Mouse (Mus musculus) left cerebral cortex, adult 9 months (tissue): ENCODE measurements around the gene Prcc.
"Not testable (repeated sequence)": the region's sequence is repeated elsewhere in the genome, so short reads cannot be mapped to it uniquely, and the experiment has no call there.

ENCODE experiments used
- DNase-seq, 2 experiments: peaks; one replicate each; pipeline ENCODE4 v3.0.0; 2022; ENCODE audit warnings: low spot score in 2 of 2

Prcc gene

GRCm38 (mm10) chr3:87846186-87846585, 39.2 kb downstream of the Prcc start:
- DNase-seq: no peak

- no peak for DNase-seq
Measured at GRCm38 (mm10) chr3:87844981-87845380, 40.4 kb downstream of the Prcc start.

- no peak for DNase-seq
Measured at GRCm38 (mm10) chr3:87840858-87841257, 44.5 kb downstream of the Prcc start.

DNA sequence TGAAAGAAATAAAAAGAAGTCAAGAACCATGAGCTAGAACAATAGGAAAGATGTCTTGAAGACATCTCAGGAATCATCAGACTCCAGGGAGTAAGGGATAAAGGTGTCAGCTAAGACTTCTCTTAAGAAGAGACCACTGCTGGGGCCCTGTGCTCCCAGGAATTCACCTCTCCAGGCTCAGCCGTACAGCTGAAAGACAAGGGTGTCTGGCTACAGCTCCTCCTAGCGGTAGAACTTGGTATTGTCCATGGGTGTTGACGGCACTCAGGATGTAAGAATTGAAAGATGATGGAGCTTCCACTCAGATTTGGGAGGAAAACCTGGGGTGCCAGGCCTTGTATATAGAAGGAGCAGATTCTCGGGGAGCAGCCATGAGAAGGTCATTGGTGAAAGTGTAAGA, 46.8 kb downstream of the Prcc start:
- DNase-seq: peak in 1 of 2 experiments; percentile 77

- DNase-seq: no peak
Measured at GRCm38 (mm10) chr3:87833482-87833881, 51.9 kb downstream of the Prcc start.

DNA sequence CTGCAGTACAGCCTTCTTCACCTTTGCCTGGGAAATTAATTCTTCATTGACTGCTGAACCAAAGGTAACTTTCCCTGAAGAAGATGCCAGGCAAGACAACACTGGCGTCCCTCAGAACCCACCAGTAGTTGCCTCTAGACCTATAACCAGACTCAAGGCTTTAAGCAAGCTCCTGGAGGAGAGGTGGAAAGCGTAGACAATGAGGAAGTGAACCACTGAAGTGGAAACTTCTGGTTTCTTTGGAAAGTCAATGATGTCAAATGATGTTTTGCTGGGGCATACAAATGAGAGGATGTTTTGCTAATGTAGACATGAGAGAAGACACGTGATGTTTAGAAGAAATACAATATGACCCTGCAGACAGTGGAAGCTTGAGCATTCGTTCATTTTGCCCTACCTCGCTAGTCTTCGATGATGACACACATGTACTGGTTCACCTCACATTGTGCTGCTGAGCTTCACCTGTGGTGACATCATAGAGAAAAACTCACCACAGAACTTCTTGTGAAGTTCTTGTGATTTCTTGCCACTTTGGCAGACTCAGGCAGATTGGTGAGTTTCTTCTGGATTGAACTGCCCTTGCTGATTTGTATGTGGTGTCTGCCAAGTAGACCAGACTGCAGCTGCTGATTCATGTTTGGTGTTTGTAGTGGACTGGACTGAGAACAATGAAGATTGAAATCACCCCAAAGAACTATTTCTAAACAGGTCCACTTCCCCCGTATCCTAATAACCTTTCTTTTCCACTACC, 53.1 kb downstream of the Prcc start:
- no peak for DNase-seq

GRCm38 (mm10) chr3:87829025-87829424, 56.4 kb downstream of the Prcc start:
- DNase-seq: no peak

DNA sequence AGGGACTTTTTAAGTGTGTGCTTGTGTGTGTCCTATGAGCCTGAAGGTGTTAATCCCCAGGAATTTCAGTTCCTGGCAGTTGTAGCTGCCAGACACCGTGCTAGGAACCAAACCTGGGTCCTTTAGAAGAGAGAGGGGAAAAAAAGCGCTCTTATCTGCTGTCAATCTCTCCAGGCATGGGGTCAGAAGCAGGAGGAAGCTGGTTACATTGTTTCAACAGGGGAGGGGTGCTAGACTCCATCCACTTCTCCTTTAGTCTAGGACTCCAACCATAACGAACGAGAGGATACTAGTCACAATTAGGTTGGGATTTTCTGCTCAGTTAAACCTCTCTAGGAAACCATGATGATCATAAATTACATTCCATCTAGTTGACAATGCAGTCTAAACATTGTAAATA, 57.0 kb downstream of the Prcc start:
- DNase-seq: no peak

DNA sequence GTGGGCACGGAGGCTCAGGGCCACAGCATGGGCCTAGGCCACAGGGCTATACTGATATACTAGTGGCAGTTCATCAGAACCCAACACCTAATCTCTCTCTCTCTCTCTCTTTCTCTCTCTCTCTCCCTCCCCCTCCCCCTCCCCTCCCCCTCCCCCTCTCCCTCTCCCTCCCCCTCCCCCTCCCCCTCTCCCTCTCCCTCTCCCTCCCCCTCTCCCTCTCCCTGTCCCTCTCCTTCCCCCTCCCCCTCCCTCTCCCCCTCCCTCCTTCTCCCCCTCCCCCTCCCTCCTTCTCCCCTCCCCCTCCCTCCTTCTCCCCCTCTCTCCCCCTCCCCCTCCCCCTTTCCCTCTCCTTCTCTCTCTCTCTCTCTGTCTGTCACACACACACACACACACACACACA, 61.2 kb downstream of the Prcc start, which contains the start of gene Pear1:
Pear1 (minus strand) TSS at position 101 of the 400 bp plus-strand sequence.
- DNase-seq: not testable (repeated sequence)

DNA sequence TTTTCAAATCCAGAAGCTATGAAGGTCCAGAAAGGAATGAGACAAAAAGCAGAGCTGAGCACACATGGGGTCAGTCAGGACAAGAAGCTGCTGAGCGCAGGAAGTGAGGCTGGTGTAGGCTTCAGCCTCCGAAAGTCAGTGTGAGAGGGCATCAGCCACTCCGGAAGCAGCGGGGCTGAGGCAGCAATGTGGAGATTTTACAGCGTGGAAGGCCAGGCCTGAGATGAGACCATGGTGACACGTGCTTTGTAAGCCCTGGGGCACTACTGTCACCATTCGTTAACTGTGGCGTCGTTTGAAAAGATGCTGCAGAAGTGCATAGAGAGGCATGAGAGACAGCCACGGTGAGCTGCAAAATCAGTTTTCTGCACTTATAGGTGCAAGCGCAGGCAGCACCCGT, 67.2 kb downstream of the Prcc start:
- no peak for DNase-seq

DNA sequence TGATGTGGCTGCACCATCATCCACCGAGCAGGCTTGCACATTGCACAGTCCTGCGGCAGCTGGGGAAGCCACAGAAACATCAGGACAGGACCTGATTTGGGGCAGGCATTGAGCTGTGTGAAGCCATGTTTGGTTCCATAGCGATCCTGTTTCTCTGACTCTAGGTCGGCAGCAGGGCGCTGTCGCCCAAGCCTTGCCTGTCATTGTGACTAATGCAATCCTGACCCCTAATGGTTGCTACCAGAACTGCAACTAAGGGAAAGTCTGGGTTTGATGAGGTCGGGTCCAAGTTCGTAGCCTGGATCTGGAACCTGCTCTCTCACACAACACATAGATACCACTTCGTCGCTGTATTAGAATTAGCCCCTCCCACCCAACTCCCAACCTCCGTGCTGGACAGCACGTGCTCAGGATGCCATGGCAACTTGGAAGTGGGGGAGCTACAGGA, 68.7 kb downstream of the Prcc start:
- peak; percentile 11 to 73 for DNase-seq

- no peak for DNase-seq
Measured at GRCm38 (mm10) chr3:87816166-87816565, 69.2 kb downstream of the Prcc start.

DNA sequence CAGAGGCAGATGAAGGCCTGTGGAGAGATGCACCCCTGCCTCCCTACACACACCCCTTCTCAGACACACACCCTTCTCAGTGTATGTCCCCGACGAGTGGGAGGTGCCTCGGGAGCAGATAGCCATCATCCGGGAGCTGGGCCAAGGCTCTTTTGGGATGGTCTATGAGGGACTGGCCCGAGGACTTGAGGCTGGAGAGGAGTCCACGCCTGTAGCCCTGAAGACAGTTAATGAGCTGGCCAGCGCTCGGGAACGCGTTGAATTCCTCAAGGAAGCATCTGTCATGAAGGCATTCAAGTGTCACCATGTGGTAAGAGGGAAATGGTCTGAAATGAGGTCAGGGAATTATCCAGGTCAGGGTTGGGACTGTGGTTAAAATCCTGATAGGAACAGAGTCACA, 72.5 kb downstream of the Prcc start:
- DNase-seq: no peak

DNA sequence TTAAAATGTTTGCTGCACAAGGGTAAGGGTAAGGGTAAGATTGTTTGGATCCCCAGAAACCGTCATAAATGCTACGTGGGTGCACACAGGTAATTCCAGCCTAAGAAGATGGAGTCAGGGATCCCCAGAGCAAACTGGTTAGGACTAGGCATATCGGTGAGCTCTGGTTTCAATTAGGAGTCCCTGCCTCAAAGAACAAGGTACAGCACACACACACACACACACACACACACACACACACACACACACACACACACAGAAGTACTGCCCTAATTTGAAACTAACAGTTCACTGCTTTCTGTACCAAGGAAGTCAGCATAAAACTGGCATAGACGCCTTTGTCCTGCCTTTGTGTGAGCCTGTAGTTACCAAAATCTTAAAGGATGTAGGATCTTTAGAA, 73.0 kb downstream of the Prcc start:
- DNase-seq: no peak

DNA sequence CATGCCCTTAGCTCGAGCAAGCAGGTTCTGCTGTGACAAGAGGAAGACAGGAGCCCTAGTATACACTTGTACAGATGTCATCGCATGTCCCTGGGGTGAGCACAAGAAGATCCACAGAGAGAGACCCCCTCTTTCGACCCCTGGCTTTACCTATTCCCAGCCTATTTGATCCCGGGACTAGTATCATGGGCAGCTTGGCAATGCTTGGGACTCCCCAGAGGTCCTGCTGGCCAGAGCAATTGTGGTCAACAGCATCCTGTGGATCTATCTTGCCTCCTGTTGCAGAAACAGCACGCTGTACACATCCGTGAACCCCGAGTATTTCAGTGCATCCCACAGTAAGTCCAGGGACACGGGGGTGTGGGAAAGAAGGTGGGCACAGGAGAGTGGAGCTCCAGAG, 74.1 kb downstream of the Prcc start:
- no peak for DNase-seq

DNA sequence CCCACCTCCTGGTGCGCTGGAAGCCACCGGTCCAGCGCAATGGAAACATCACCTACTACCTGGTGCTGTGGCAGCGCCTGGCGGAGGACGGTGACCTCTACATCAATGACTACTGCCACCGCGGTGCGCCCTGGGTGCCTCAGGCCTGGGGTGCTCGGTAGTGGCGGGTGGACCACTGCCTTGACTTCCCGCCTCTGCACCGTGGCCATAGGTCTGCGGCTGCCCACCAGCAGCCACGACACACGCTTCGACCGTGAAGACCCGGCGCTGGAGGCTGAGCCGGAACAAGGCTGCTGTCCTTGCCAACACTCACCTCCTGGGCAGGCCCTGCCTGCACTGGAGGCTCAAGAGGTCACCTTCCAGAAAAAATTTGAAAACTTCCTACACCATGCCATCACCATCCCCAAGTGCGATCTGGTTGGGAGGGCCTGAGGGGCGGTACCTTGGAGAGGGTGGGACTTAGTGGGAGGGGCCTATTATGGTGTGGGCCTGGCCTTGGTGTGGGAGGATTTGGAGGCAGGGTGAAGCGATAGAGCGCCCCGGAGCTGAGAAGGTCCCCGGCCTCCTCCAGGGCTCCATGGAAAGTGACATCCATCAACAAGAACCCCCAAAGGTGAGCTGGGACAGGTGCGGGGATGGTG, 76.0 kb downstream of the Prcc start:
- no peak for DNase-seq
